Mouse (Mus musculus) limb, embryonic 12.5 days (tissue): ENCODE data around the gene Cyp26c1. TPM values are rescaled to one million over a fixed set of nuclear protein-coding genes. Genes with fewer than 3 reads are reported as not detected.
A peak's percentile ranks its signal among the peaks of the same experiment; 100 is the strongest.

ENCODE experiments used
- ATAC-seq: fragments of 200-750 bp; cut with Nextera tagmentation; 2 replicates; pipeline ENCODE4 v1.8.0; 2017; ENCODE audit warnings: low read depth, moderate TSS enrichment; ENCODE audit not compliant: insufficient number of reproducible peaks, insufficient read depth, low FRiP score, low TSS enrichment
- H3K27ac ChIP-seq: fragments of 300-500 bp; sonication (generic); 2 replicates; pipeline ENCODE4 v1.5.1; 2016; ENCODE audit warnings: mild to moderate bottlenecking, moderate library complexity
- H3K27me3 ChIP-seq: fragments of 300-500 bp; sonication (generic); 2 replicates; pipeline ENCODE4 v1.6.1; 2016; ENCODE audit warnings: mild to moderate bottlenecking, moderate library complexity
- H3K36me3 ChIP-seq: fragments of 300-500 bp; sonication (generic); 2 replicates; pipeline ENCODE4 v1.6.1; 2016; ENCODE audit warnings: mild to moderate bottlenecking, moderate library complexity
- H3K4me1 ChIP-seq: fragments of 300-500 bp; sonication (generic); replicated peaks from 2 replicates; pipeline ENCODE4 v1.6.1; 2016
- H3K4me2 ChIP-seq: fragments of 300-500 bp; sonication (generic); 2 replicates; pipeline ENCODE4 v1.6.1; 2016; ENCODE audit warnings: mild to moderate bottlenecking, moderate library complexity
- H3K4me3 ChIP-seq: fragments of 300-500 bp; sonication (generic); replicated peaks from 2 replicates; pipeline ENCODE4 v1.5.1; 2016; ENCODE audit warnings: mild to moderate bottlenecking
- H3K9ac ChIP-seq: fragments of 300-500 bp; sonication (generic); replicated peaks from 2 replicates; pipeline ENCODE4 v1.6.1; 2016; ENCODE audit warnings: mild to moderate bottlenecking, moderate library complexity
- H3K9me3 ChIP-seq: fragments of 300-500 bp; sonication (generic); 2 replicates; pipeline ENCODE4 v1.6.1; 2016; ENCODE audit warnings: mild to moderate bottlenecking, moderate library complexity
- WGBS: fragments of 180-500 bp; shearing (Covaris S2); methylation state at CpG from one replicate; pipeline ENCODE4 v1.1.7; 2016; 5-methylcytosine and 5-hydroxymethylcytosine counted together
- polyA plus RNA-seq: library from polyadenylated mRNA; unstranded; fragments of >200 nt; fragmentation: Nextera tagmentation; extraction: Ambion mirVana; gene quantifications from 2 replicates; pipeline ENCODE4 v1.2.1, GENCODE M21; 2016

Gene Cyp26c1
- polyA plus RNA-seq = 0.19 and 0.23 TPM in 2 replicates

GRCm38 (mm10) chr19:37685281-37685680 is at the start of gene Cyp26c1:
TSS of gene Cyp26c1 (plus strand) at chr19:37685581.
- Histone ChIP-seq H3K27ac (no peak within 1 kb of the TSS), H3K9ac (no peak within 1 kb of the TSS), H3K9me3 (no peaks in the 10 kb centered on the region), H3K4me1 (peaks cover 13% of the 10 kb centered on the region), H3K4me2 (peak within 1 kb of the TSS; percentile 38), H3K36me3 (no peaks in the 10 kb centered on the region), H3K4me3 (peak within 1 kb of the TSS; percentile 19), H3K27me3 (peaks cover 90% of the 10 kb centered on the region)
- WGBS = 3% methylated on average over 6 of the region's 6 CpGs
- no peak for ATAC-seq

- Histone ChIP-seq H3K4me2 (no peak overlapping the region), H3K9me3 (no peaks in the 10 kb centered on the region), H3K27me3 (no peaks in the 10 kb centered on the region), H3K4me3 (no peak overlapping the region), H3K36me3 (no peaks in the 10 kb centered on the region), H3K9ac (no peak overlapping the region), H3K4me1 (no peaks in the 10 kb centered on the region), H3K27ac (no peak overlapping the region)
- ATAC-seq = no peak
- 29% methylated on average over 2 of the region's 2 CpGs for WGBS
Measured at GRCm38 (mm10) chr19:37647994-37648393, 37.4 kb upstream of the Cyp26c1 start.

- H3K27ac ChIP-seq = no peak overlapping the region
- no peak overlapping the region for H3K4me3 ChIP-seq
- 63% methylated on average over 2 of the region's 2 CpGs for WGBS
- H3K9ac ChIP-seq = no peak overlapping the region
- H3K4me1 ChIP-seq = no peaks in the 10 kb centered on the region
- H3K4me2 ChIP-seq = no peak overlapping the region
- H3K9me3 ChIP-seq = no peaks in the 10 kb centered on the region
- ATAC-seq = no peak
- no peaks in the 10 kb centered on the region for H3K36me3 ChIP-seq
- no peaks in the 10 kb centered on the region for H3K27me3 ChIP-seq
Measured at GRCm38 (mm10) chr19:37650526-37650925, 34.9 kb upstream of the Cyp26c1 start.

- ATAC-seq = no peak
- Histone ChIP-seq H3K9me3 (no peaks in the 10 kb centered on the region), H3K4me1 (no peaks in the 10 kb centered on the region), H3K27ac (no peak overlapping the region), H3K4me2 (no peak overlapping the region), H3K9ac (no peak overlapping the region), H3K36me3 (no peaks in the 10 kb centered on the region), H3K4me3 (no peak overlapping the region), H3K27me3 (no peaks in the 10 kb centered on the region)
- WGBS = 55% methylated on average over 5 of the region's 5 CpGs
Measured at GRCm38 (mm10) chr19:37654012-37654411, 31.4 kb upstream of the Cyp26c1 start.

GRCm38 (mm10) chr19:37656441-37656840 is 28.9 kb upstream of the Cyp26c1 start:
- Histone ChIP-seq H3K27ac (no peak overlapping the region), H3K9ac (no peak overlapping the region), H3K4me1 (no peaks in the 10 kb centered on the region), H3K4me3 (no peak overlapping the region), H3K4me2 (no peak overlapping the region), H3K27me3 (no peaks in the 10 kb centered on the region), H3K36me3 (no peaks in the 10 kb centered on the region), H3K9me3 (no peaks in the 10 kb centered on the region)
- WGBS = 7% methylated on average over 9 of the region's 9 CpGs
- no peak for ATAC-seq

GRCm38 (mm10) chr19:37665256-37665655 is 20.1 kb upstream of the Cyp26c1 start:
- Histone ChIP-seq H3K4me2 (no peak overlapping the region), H3K27ac (no peak overlapping the region), H3K9me3 (no peaks in the 10 kb centered on the region), H3K27me3 (no peaks in the 10 kb centered on the region), H3K4me1 (no peaks in the 10 kb centered on the region), H3K4me3 (no peak overlapping the region), H3K9ac (no peak overlapping the region), H3K36me3 (no peaks in the 10 kb centered on the region)
- 77% methylated on average over 6 of the region's 6 CpGs for WGBS
- ATAC-seq = no peak

- Histone ChIP-seq H3K27me3 (no peaks in the 10 kb centered on the region), H3K9me3 (no peaks in the 10 kb centered on the region), H3K36me3 (no peaks in the 10 kb centered on the region), H3K27ac (no peak overlapping the region), H3K9ac (no peak overlapping the region), H3K4me3 (no peak overlapping the region), H3K4me2 (no peak overlapping the region), H3K4me1 (no peaks in the 10 kb centered on the region)
- 86% methylated on average over 13 of the region's 13 CpGs for WGBS
- no peak for ATAC-seq
Measured at GRCm38 (mm10) chr19:37667855-37668594, 17.4 kb upstream of the Cyp26c1 start.

- no peaks in the 10 kb centered on the region for H3K36me3 ChIP-seq
- no peaks in the 10 kb centered on the region for H3K4me1 ChIP-seq
- WGBS = 87% methylated on average over 5 of the region's 5 CpGs
- no peaks in the 10 kb centered on the region for H3K27me3 ChIP-seq
- H3K4me3 ChIP-seq = no peak overlapping the region
- no peak for ATAC-seq
- no peak overlapping the region for H3K9ac ChIP-seq
- no peaks in the 10 kb centered on the region for H3K9me3 ChIP-seq
- no peak overlapping the region for H3K4me2 ChIP-seq
- H3K27ac ChIP-seq = no peak overlapping the region
Measured at GRCm38 (mm10) chr19:37668657-37669056, 16.7 kb upstream of the Cyp26c1 start.

- no peak for ATAC-seq
- H3K27me3 ChIP-seq = no peaks in the 10 kb centered on the region
- WGBS = 87% methylated on average over 5 of the region's 5 CpGs
- no peak overlapping the region for H3K4me2 ChIP-seq
- H3K9ac ChIP-seq = no peak overlapping the region
- H3K36me3 ChIP-seq = no peaks in the 10 kb centered on the region
- H3K9me3 ChIP-seq = no peaks in the 10 kb centered on the region
- no peak overlapping the region for H3K27ac ChIP-seq
- H3K4me1 ChIP-seq = no peaks in the 10 kb centered on the region
- no peak overlapping the region for H3K4me3 ChIP-seq
Measured at GRCm38 (mm10) chr19:37669486-37669885, 15.9 kb upstream of the Cyp26c1 start.

- no peak overlapping the region for H3K27ac ChIP-seq
- no peak overlapping the region for H3K4me3 ChIP-seq
- H3K36me3 ChIP-seq = no peaks in the 10 kb centered on the region
- no peak overlapping the region for H3K4me2 ChIP-seq
- WGBS = 76% methylated on average over 12 of the region's 12 CpGs
- no peak overlapping the region for H3K9ac ChIP-seq
- no peaks in the 10 kb centered on the region for H3K4me1 ChIP-seq
- H3K9me3 ChIP-seq = no peaks in the 10 kb centered on the region
- ATAC-seq = no peak
- H3K27me3 ChIP-seq = 0 out of 2 replicates have a peak, but pooled peaks cover 4% of the 10 kb centered on the region
Measured at GRCm38 (mm10) chr19:37673393-37673792, 12.0 kb upstream of the Cyp26c1 start.

GRCm38 (mm10) chr19:37686347-37686746 is 966 bp downstream of the Cyp26c1 start:
- H3K4me2 ChIP-seq = peak overlapping the region; percentile 38; the same call in 1 of the 2 replicates
- no peaks in the 10 kb centered on the region for H3K9me3 ChIP-seq
- peaks cover 17% of the 10 kb centered on the region for H3K4me1 ChIP-seq
- peak overlapping the region; percentile 19; the same call in 1 of the 2 replicates for H3K4me3 ChIP-seq
- H3K36me3 ChIP-seq = no peaks in the 10 kb centered on the region
- no peak overlapping the region for H3K27ac ChIP-seq
- H3K9ac ChIP-seq = no peak overlapping the region
- peaks cover 94% of the 10 kb centered on the region for H3K27me3 ChIP-seq
- ATAC-seq = no peak
- 1% methylated on average over 23 of the region's 23 CpGs for WGBS
